Mouse (Mus musculus) thymus, postnatal 10 days (tissue): ENCODE results near the gene Cd302.
A peak's percentile ranks its signal among the peaks of the same experiment; 100 is the strongest.

ENCODE experiments used
- DNase-seq, 2 experiments: peaks; one replicate each; pipeline ENCODE4 v3.0.0; 2021; ENCODE audit warnings: low spot score in 2 of 2

The Cd302 gene

GRCm38 (mm10) chr2:60284467-60284821 is at the start of gene Cd302:
Gene Cd302 (minus strand): TSS chr2:60284488.
- DNase-seq, result no peak

- no peak for DNase-seq
These were observed 44.4 kb upstream of the Cd302 start for GRCm38 (mm10) chr2:60328641-60329040.

DNA sequence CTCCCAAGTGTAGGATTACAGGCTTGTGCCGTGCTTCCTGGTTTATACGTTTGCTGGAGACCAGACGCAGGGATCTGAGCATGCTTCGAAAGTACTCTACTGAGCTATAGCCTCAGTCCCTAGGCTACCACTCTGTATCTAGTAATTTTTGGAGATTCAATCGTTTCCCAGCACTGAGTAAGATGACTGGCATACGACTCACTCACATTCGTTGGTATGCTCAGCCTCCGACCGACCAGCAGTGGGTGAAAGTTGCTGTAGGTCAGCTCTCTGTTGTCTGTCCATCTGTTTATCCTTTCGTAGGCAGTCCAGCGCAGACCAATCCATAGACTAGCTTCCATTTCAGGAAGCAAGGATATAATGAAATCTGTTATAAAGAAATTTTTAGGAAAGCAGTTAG is 43.3 kb upstream of the Cd302 start:
- no peak for DNase-seq

DNA sequence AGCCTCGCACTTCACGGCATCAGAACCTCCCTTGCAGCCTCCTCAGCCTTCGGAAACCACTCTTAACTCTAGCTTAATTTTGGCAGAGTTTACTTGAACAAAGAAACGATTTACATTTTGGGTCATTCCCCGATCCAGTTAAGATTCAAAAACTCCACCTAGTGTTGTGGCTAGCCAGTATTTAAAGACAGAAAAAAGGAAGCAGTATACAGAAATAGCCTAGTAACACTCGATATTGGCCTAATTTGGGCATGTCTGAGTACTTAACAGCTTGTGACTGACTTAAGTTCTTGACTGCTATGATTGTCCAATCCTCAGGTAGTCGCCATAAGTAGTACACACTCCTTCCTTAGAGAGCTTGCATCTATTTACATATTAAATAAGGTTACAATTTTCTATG is 42.7 kb upstream of the Cd302 start:
- no peak for DNase-seq

DNA sequence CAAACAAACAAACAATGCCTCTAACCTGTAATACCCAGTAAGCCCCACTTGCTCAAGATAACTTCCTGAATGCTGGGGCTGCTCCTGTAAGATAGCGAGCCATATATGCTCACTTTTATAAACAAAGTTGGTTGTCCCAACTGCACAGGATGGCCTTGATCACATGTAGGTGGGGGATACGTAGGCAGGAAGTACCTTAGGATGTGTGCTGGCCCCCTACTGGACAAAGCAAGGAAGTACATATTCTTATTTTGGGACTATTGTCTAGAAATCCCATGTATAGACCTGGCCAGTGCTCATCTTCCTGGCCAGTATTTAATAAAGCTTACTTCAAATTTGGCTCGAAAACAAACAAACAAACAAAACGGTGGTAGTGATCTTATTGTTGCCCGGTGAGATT is 39.1 kb upstream of the Cd302 start:
- peak in 1 of 2 experiments; percentile 23 for DNase-seq

GRCm38 (mm10) chr2:60322031-60322726 is 37.9 kb upstream of the Cd302 start:
- no peak for DNase-seq

GRCm38 (mm10) chr2:60303796-60304195 is 19.5 kb upstream of the Cd302 start:
- no peak for DNase-seq

DNA sequence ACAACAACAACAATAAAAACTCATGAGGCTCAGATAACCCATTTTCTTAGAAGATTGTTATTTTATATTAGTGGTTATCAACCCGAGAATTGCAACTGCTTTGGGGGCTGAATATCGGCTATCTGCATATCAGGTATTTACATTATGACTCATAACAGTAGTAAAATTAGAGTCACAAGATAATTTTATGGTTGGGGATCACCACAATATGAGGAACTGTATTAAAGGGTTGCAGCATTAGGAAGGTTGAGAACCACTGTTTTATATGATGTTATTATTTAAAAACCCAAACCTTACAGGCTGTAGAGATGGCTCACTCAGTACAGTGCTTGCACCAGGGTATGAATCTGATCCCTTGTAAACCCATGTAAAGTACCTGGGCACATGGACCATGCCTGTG is 15.0 kb upstream of the Cd302 start:
- DNase-seq, result no peak

DNA sequence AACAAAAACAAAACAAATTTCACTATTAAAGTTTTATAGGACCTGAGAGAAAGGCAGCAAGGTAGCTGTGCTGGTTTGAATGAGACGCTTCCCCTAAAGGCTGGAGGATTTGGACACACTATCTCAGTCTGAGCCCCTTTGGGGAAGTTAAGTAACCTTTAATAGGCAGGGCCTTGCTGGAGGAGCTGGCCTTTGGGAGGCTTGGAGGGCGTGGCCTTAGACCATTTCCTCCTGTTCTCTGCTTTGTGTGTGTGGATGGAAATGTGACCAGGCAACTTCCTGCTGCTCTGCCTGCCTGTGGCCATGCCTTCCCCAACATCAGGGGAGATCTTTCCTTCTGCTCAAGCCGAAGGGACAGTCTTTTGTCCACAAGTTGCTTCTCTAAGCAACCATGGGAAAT is 14.0 kb upstream of the Cd302 start:
- DNase-seq, result no peak

- DNase-seq, result no peak
These were observed 7.1 kb upstream of the Cd302 start for GRCm38 (mm10) chr2:60291381-60291780.

DNA sequence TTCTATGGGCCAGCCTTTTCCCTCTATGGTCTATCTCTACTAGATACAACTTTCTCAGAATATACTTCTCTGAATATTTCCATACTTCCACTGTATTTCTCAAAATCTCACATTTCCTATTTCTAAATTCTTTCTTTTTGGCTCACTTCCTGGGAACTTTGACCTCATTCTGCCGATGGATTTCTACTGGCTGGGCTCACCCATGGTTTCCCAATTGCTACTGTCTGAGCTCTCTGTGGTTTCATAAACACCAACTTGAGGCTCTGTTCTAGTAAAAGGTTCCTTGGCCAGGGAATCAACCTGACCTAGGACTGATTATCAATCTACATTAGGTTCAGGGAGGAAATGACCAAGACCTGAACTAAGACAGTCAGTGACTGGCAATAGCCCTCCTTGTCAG is 5.2 kb upstream of the Cd302 start:
- no peak for DNase-seq

GRCm38 (mm10) chr2:60288606-60289005 is 4.3 kb upstream of the Cd302 start:
- DNase-seq, result no peak

DNA sequence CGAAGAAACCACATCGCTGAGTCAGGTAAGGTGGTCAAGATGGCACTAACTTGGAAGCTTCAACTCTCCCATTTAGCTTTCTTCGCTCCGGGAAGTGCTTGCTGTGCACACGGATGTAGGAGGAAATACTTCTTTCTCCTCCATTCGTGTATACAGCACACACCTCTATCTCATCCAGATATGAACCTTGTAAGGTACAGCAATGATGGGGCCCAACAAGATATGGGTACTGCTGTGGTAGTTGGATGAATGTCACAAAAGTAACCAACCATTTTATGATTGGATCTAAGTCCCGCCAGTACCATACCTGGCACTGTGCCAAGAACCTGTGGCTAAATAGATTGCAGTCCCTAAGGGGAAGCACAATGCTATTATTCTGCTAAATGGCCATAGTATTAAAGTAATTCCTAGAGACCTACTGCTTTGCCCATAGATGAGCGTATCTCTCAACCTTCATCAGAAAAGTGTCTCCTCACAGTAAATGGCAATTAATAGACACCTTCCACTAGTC is 874 bp upstream of the Cd302 start:
- no peak for DNase-seq

- DNase-seq, result peak; percentile 12 to 53
These were observed 379 bp downstream of the Cd302 start for GRCm38 (mm10) chr2:60283751-60284466.

DNA sequence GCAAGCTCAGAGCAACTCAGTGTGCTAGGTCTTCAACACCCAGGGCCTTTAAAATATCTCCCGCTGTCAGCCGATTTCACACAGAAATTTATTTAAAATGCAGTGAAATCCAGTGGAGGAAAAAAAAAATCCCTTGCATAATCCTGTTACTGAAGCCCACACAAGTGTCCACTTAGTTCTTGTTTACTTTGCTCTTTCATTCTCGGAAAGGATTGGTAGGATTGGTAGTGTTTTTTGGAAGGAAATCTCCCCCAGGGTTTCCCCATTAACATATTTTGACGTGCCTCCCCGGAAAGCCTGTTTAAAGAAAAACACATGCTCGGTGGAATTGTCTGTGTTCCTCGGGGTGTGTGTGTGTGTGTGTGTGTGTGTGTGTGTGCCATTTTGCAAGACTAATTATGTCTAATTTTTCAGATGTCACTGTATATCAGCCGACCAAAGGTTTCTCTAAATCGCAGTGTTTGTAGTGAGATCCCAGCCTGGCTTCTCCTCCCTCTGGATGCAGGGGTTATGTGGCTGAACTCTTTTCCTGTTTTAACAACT is 1.0 kb downstream of the Cd302 start:
- DNase-seq, result no peak

DNA sequence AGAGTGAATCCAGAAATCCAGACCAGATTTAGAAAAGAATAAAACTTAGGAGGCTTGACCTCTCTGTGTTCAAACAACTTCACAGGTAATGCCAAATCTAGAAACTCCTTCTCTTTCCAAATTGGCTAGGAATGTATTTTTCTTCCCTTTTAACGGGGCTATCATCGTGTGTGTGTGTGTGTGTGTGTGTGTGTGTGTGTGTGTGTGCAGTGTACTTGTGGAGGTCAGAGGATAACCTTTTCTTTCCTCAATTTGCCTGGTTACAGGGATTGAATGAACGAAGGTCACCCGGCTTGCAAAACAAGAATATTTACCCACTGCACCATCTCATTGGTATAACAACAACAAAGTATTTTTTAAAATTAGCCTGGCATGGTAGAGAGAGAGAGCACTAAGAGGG is 1.7 kb downstream of the Cd302 start:
- DNase-seq, result no peak

DNA sequence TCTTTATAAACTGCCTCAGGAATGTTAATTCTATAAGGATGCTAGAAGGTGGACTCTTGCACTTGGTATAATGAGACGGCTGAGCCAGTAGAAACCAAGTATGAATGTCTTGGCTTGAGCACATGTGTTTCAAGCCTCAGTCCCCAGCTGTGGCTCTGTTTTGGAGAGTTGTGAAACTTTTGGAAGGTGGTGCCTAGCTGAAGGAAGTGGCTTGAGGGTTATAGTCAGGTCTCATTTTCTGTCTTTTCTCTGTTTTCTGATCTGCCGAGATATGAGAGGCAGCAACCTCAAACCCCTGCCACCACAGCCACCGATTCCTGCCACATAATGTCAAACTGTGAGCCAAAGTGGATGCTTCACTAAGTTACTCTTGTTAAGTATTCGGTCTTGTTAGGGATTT is 5.7 kb downstream of the Cd302 start:
- no peak for DNase-seq

DNA sequence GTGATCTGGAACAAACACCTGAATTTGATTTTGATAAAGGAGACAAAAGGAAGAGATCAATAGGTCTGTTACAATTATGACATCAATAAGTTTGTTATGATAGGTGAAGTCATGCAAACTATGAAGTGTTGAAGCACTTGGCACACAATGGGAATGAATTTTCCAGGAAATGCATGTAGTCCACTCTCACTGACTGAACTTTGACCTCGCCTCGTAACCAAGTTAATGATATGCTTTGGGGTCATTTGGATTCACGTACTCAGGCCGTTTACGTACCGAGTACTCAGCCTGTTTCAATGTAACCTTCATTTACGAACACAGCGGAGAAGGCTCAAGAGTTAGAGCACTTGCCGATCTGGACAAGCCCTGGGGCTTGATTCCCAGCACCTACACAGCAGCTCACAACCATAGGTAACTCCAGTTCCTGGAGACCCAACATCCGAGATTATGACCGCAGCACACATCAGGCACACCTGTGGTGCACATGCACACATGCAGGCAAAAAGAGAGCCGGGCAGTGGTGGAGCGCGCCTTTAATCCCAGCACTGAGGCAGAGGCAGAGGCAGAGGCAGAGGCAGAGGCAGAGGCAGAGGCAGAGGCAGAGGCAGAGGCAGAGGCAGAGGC is 14.3 kb downstream of the Cd302 start:
- no peak for DNase-seq

DNA sequence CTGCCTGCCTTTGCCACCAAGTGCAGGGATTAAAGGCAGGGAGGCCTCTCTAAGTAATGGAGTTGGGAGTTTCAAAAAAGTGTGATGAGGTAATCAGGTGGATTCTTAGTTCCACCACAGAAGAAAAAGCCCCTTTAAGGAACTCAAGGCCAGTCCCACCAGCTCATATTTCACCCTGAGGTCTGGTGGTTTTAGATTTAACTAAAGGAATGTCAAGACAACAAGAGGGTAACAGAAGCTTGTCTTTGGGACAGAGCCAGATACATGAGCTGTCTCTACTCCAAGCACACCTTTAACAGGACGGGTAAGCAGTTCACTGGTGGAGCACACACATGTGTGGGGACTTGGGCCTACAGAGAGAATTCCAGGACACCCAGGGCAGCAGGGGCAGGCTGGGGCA is 16.7 kb downstream of the Cd302 start:
- no peak for DNase-seq

- DNase-seq, result no peak
These were observed 23.5 kb downstream of the Cd302 start for GRCm38 (mm10) chr2:60260621-60261350.

GRCm38 (mm10) chr2:60259186-60259585 is 25.1 kb downstream of the Cd302 start:
- DNase-seq, result no peak

- DNase-seq, result no peak
These were observed 27.5 kb downstream of the Cd302 start for GRCm38 (mm10) chr2:60256751-60257150.
